Mouse (Mus musculus): Measurements from ENCODE around the gene Rab3a. TPM values are rescaled to one million over a fixed set of nuclear protein-coding genes. Genes with fewer than 3 reads are reported as not detected.

Gene Rab3a
- polyA plus RNA-seq, 1 experiment: 468 TPM

DNA sequence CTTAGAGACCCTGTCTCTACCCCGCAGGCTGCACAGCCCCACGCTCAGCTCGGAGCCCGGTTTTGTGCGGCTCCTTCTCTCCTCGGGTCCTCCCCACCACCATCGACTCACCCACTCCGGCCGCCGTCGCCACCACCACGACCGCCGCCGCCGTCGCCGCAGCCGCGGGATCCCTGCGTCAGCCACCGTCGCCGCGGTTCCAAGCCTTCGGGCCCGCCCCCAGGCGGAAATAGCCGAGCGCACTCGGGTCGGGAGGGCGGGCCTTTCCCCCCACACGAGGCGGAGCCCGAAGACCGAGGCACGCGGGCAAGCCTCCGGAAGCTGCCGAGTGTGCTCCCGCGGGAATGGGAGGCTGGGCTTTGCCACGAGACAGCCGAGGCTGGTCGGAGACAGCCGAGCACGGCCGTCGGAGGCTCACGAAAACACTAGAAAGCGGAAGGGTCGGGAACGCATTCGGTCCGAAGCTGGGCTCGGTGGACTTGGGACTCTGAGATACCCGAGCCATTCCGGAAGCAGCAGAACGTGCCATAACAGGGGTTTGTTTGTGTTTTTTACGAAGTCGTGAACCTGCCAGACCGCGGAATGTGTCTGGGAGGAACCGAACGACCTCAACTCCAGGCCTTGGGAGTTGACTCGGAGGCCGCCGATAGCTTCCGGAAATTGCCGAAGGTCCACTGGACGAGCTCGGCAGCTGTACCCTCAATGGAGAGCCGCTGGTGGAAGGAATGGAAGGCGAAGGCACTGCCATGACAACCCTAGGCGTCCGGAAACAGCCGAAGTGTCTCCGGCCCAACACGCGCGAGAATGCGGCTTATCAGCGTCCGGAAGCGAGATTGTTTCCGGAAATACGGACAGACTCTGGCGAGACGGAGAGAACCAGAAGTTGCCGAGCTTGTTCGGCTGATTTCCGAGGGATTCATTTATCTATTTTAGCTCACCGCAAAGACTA is 22.3 kb downstream of the Rab3a start, which contains the start of gene Pik3r2:
TSS of gene Pik3r2 (minus strand) at position 218 of the 949 bp plus-strand sequence.
- TF ChIP-seq POLR2A (IDR thresholded peaks at IDR 0.05; ENCODE audit: borderline replicate concordance, extremely low read depth, insufficient read depth, insufficient read length, poor library complexity, severe bottlenecking): peak; percentile 96
- TF ChIP-seq CTCF (IDR thresholded peaks at IDR 0.05; ENCODE audit: borderline replicate concordance, extremely low read depth, insufficient read depth, insufficient read length): peak; percentile 7; the same call in 1 of the 2 replicates

GRCm38 (mm10) chr8:70780093-70780492 is 25.6 kb downstream of the Rab3a start:
- DNase-seq (ENCODE audit: low read depth): no peak
- TF ChIP-seq POLR2A (IDR thresholded peaks at IDR 0.05; ENCODE audit: borderline replicate concordance, extremely low read depth, insufficient read depth, insufficient read length, poor library complexity, severe bottlenecking): no peak
- no peak for TF ChIP-seq CTCF (IDR thresholded peaks at IDR 0.05; ENCODE audit: borderline replicate concordance, extremely low read depth, insufficient read depth, insufficient read length)

More for the DNA sequence above, 22.3 kb downstream of the Rab3a start, which contains the start of gene Pik3r2:
- peak; percentile 99 for DNase-seq (ENCODE audit: low read depth)

GRCm38 (mm10) chr8:70786291-70787050 is 32.0 kb downstream of the Rab3a start:
- DNase-seq (ENCODE audit: low read depth): no peak
- TF ChIP-seq POLR2A (IDR thresholded peaks at IDR 0.05; ENCODE audit: borderline replicate concordance, extremely low read depth, insufficient read depth, insufficient read length, poor library complexity, severe bottlenecking) (no peak), CTCF (IDR thresholded peaks at IDR 0.05; ENCODE audit: borderline replicate concordance, extremely low read depth, insufficient read depth, insufficient read length) (no peak)

- no peak for DNase-seq (ENCODE audit: low read depth)
These were observed 32.6 kb downstream of the Rab3a start for GRCm38 (mm10) chr8:70787051-70787445.

DNA sequence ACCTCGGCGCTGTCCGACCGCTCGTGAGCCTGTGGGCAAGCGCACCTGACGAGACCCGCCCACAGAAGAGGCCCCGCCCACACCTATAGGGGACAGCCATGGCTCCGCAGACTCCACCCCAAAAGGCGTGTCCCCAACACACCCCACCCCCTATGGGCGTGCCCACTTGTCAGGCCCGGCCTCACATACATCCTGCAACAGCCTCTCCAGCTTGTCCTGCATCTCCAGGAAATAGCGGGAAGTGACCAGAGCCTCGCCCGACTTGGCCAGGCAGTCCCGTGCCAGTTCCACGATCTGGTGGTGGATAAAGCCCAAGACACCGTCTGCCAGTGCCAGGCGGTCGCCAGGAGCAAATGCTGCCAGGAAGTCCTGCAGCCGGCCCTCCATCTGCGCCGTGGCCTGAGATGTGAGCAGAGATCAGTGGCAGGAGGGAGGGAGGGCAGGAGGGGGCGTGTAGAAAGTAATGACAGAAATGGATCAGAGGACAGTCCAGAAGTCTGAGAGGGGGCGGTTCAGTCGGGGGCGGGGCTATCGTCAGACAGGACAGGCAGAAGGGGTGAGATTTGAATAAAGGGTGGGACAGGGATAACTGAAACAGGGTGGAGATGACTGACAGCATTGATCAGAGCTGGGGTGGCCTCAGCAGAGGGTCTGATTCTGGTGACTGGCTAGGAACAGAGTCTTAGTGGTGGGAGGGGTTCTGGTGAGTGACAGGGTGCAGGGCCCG is 33.6 kb downstream of the Rab3a start:
- peak; percentile 55 for DNase-seq (ENCODE audit: low read depth)
- TF ChIP-seq CTCF (IDR thresholded peaks at IDR 0.05; ENCODE audit: borderline replicate concordance, extremely low read depth, insufficient read depth, insufficient read length) (no peak), POLR2A (IDR thresholded peaks at IDR 0.05; ENCODE audit: borderline replicate concordance, extremely low read depth, insufficient read depth, insufficient read length, poor library complexity, severe bottlenecking) (no peak)

More at GRCm38 (mm10) chr8:70787051-70787445, 32.6 kb downstream of the Rab3a start:
- TF ChIP-seq POLR2A (IDR thresholded peaks at IDR 0.05; ENCODE audit: borderline replicate concordance, extremely low read depth, insufficient read depth, insufficient read length, poor library complexity, severe bottlenecking) (no peak), CTCF (IDR thresholded peaks at IDR 0.05; ENCODE audit: borderline replicate concordance, extremely low read depth, insufficient read depth, insufficient read length) (no peak)

DNA sequence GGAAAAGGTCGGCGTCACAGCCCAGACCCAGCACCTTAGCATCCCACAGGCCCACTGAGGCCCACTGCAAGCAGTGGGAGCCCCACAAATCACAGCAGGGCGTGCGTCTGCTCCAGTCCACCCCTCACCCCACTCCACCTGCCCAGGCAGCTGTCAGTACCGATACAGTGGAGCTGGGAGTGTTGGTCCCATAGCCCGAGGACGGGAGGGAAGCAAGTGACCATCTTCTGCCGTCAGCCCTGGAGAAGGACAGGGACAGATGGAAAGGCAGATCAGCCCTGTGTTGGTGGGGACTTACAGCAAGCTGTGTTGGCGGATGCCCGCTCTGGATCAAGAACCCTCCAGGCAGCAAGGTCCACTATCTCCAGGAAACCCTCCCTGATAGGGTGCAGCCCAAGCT is 34.6 kb downstream of the Rab3a start:
- TF ChIP-seq CTCF (IDR thresholded peaks at IDR 0.05; ENCODE audit: borderline replicate concordance, extremely low read depth, insufficient read depth, insufficient read length) (no peak), POLR2A (IDR thresholded peaks at IDR 0.05; ENCODE audit: borderline replicate concordance, extremely low read depth, insufficient read depth, insufficient read length, poor library complexity, severe bottlenecking) (no peak)
- no peak for DNase-seq (ENCODE audit: low read depth)

- TF ChIP-seq CTCF (IDR thresholded peaks at IDR 0.05; ENCODE audit: borderline replicate concordance, extremely low read depth, insufficient read depth, insufficient read length) (no peak), POLR2A (IDR thresholded peaks at IDR 0.05; ENCODE audit: borderline replicate concordance, extremely low read depth, insufficient read depth, insufficient read length, poor library complexity, severe bottlenecking) (no peak)
These were observed 36.4 kb downstream of the Rab3a start for GRCm38 (mm10) chr8:70790846-70791245.

GRCm38 (mm10) chr8:70791294-70791701 is 36.8 kb downstream of the Rab3a start:
- no peak for DNase-seq (ENCODE audit: low read depth)
- TF ChIP-seq POLR2A (IDR thresholded peaks at IDR 0.05; ENCODE audit: borderline replicate concordance, extremely low read depth, insufficient read depth, insufficient read length, poor library complexity, severe bottlenecking) (no peak), CTCF (IDR thresholded peaks at IDR 0.05; ENCODE audit: borderline replicate concordance, extremely low read depth, insufficient read depth, insufficient read length) (no peak)

More at GRCm38 (mm10) chr8:70790846-70791245, 36.4 kb downstream of the Rab3a start:
- DNase-seq (ENCODE audit: low read depth): no peak

- peak; percentile 99 for DNase-seq (ENCODE audit: low read depth)
- TF ChIP-seq CTCF (IDR thresholded peaks at IDR 0.05; ENCODE audit: borderline replicate concordance, extremely low read depth, insufficient read depth, insufficient read length) (no peak), POLR2A (IDR thresholded peaks at IDR 0.05; ENCODE audit: borderline replicate concordance, extremely low read depth, insufficient read depth, insufficient read length, poor library complexity, severe bottlenecking) (peak; percentile 82)
These were observed 37.7 kb downstream of the Rab3a start for GRCm38 (mm10) chr8:70791975-70792691.

- TF ChIP-seq CTCF (IDR thresholded peaks at IDR 0.05; ENCODE audit: borderline replicate concordance, extremely low read depth, insufficient read depth, insufficient read length) (no peak), POLR2A (IDR thresholded peaks at IDR 0.05; ENCODE audit: borderline replicate concordance, extremely low read depth, insufficient read depth, insufficient read length, poor library complexity, severe bottlenecking) (no peak)
- no peak for DNase-seq (ENCODE audit: low read depth)
These were observed 38.2 kb downstream of the Rab3a start for GRCm38 (mm10) chr8:70792700-70793099.
